Mouse (Mus musculus): ENCODE measurements around the gene Pitx3. TPM values are rescaled to one million over a fixed set of nuclear protein-coding genes. Genes with fewer than 3 reads are reported as not detected.
"Not testable (repeated sequence)": the region's sequence is repeated elsewhere in the genome, so short reads cannot be mapped to it uniquely, and the experiment has no call there.

The Pitx3 gene
- total RNA-seq, 2 experiments from 2014 or later = 4.4 to 10.7 TPM

DNA sequence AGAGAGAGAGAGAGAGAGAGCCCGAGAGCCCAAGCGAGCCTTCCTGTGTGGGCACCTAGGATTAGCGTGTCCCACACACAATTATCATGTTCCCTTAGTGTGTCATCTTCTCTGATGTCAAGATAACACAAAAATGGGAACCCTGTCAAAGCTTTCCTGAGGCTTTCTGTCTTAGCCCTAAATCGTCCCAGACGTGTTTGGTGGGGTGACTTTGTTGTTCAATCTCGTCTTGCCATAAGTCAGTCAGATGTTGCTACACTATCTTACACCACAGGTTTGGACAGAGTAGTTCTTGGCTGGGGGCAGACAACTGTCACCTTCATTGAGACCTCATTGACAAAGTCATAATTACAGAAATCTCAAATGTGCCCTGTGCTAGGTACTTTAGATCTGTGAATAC, 15.5 kb downstream of the Pitx3 start:
- DNase-seq (ENCODE audit: low spot score) = no peak

DNA sequence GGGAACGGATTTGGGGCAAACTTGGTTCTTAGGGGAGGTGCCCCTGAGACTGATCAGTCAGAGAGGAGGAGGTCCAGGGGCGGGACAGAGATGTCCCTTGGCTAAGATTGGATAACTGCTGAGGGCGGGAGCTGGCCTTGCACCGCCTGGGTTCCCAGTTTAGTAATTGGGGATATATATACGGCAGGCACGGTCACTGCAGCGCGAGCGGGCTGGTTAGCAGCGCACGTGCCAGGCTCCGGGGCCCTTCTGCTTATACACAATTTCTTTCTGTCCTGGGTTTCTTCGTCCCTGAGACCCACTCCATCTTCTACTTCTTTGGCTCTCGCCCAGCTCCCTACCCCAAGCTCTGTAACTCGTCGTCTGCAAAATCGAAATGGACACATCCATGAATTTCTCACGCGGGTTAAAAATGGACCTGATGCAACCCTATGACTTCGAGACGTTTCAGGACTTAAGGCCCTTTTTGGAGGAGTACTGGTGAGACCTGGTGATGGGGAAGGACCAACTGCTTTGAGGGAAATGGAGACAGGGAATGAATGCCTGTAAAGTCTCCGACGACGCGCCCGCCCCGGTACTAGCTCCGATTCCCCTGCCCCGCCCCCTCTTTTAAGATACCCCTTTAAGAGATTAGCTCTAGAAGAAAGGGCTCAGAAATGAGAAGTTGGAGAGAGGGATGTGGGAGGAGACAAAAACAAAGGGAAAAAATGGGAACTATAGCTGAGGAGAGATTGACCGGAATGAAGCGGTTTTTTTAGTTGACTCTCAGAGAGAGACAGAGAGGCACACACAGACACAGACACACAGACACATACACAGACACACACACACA, 16.2 kb downstream of the Pitx3 start, which contains the start of gene Elovl3:
Gene Elovl3 (plus strand): TSS at position 204 of the 832 bp plus-strand sequence.
- peak; percentile 43 for DNase-seq (ENCODE audit: low spot score)

DNA sequence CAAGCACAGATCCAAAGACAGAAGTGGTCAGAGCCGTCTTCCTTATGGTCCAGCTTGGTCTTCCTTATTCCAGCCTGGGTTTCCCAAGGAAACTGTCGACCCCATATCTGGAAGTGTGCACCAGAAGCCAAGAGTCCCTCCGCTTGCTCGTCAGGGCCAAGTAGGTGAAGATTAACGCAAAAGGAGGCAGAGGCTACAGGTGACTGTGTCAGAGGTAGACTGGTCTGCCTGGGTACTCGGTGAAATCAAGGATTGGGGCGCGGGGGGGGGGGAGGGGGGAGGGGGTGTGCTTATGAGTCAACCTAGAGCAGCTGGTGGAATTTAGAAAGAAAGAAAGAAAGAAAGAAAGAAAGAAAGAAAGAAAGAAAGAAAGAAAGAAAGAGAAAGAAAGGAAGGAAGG, 16.8 kb downstream of the Pitx3 start:
- DNase-seq (ENCODE audit: low spot score) = no peak

DNA sequence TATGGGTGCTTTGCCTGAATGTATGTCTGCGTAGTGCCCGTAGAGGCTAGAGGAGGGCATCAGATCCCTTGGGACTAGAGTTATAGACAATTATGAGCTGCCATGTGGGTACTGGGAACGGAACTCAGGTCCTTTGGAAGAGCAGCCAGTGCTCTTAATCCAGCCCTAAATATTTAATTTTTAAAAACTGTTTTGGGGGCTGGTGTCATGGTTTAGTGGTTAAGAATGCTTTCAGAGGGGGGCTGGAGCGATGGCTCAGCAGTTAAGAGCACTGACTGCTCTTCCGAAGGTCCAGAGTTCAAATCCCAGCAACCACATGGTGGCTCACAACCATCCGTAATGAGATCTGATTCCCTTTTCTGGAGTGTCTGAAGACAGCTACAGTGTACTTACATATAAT, 18.4 kb downstream of the Pitx3 start:
- DNase-seq (ENCODE audit: low spot score) = not testable (repeated sequence)

DNA sequence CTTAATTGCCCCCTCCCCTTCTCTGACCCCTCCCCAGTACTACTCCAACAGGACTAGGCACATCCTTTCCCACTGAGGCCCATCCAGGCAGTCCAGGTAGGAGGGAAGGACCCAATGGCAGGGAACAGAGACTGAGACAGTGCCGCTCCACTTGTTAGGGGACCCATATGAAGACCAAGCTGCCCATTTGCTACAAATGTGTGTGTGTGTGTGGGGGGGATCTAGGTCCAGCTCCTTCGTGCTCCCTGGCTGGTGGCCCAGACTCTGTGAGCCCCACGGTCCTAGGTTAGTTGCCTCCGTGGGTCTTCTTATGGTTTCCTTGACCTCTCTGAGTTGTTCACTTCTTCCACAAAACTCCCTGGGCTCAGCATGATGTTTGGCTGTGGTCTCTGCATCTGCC, 21.8 kb downstream of the Pitx3 start:
- no peak for DNase-seq (ENCODE audit: low spot score)

DNA sequence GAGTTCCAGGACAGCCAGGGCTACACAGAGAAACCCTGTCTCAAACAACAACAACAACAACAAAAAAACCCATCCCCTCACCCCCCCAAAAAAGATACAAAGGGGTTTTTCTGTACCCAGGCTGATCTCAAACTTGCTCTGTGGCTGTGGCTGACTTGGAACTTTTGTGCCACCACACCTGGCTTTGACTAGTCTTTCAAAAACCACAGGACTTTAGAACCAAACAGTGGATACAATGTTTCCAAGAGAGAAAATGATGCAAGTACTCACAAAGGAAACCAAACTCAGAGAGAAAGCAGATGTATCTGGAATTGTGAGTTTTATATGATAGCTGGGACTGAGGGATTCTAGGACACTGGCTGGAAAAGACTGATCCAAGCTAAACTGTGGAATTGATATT, 23.5 kb downstream of the Pitx3 start:
- no peak for DNase-seq (ENCODE audit: low spot score)

DNA sequence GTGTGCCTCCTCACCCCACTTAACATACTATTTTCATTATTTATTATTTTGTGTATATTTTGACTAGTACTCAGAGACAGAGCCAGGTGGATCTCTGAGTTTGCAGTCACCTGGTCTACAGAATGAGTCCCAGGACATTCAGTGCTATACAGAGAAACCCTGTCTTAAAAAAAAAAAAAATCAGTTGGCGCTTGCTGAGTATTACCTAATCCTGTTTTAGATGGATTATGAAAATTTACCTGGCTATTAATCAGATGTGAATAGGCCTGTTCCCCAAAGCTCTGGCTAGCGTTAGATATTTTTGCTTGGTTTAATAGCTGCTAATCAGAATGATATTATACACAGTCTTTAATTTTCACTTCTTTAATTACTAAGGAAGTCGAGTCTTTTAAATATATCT, 24.2 kb downstream of the Pitx3 start:
- no peak for DNase-seq (ENCODE audit: low spot score)

DNA sequence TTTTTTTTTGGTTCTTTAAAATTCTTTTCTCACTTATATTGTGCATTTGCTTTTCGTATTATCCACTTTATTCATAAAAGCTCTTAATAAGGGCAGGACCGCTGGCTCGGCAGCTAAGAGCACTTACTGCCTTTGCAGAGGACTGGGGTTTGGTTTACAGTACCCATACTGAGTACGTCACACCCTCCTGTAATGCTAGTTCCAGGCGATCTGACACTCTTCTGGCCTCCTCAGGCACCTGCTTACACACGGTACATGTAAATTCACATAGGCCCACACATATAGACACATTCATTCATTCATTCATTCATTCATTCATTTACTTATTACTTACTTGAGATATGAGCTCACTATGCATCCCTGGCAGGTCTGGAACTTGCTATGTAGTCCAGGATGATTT, 27.3 kb downstream of the Pitx3 start:
- DNase-seq (ENCODE audit: low spot score) = no peak

DNA sequence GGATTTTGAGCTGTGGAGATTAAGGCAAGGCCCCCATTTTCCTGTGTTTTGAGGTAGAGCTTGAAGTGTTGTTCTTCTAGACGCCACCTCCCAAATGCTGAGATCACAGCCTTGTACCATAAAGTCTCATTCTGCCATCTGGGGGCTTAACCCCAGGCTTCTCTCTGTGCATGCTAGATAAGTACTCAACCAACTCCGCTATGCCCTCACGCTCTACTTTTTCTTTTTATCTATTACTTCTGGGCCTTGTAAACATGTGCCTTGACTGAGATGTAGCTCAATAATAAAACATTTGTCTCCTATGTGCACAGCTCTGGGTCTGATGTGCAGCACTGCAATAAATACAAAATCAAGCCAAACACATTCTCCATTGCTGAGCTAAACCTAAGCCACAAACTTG, 28.7 kb downstream of the Pitx3 start:
- DNase-seq (ENCODE audit: low spot score) = no peak

DNA sequence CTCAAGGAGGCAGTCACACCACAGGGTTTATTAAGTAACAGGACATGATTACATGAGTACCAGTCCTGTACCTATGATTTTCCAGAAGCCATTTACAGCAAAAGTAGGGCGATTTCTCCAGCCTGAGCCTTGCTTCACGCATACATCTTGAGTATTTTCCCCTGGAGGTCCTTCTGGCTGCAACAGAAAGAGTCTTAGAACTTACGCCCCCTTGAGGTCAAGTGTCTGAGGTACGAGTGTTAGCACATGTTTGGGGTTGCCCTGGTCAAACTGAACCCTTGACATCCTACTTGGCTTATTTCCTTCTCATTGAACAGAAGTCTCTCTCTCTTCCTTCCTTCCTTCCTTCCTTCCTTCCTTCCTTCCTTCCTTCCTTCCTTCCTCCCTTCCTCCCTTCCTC, 33.5 kb downstream of the Pitx3 start:
- no peak for DNase-seq (ENCODE audit: low spot score)

DNA sequence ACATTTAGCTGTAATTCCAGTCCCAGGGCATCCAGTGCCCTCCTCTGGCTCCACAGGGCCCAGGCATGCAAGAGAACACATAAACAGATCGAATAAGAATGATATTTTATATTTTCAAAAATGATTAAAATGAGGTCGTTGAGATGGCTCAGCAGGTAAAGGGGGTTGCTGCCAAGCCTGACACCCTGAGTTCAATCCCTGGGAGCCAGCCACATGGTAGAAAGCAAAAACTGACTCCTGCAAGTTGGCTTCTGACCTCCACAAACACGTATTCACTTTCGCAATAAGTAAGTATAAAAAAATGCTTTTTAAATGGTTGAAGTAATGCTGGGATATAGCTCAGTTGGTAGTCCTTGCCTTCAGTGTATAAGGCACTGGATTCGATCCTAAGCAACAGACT, 37.3 kb downstream of the Pitx3 start:
- no peak for DNase-seq (ENCODE audit: low spot score)

DNA sequence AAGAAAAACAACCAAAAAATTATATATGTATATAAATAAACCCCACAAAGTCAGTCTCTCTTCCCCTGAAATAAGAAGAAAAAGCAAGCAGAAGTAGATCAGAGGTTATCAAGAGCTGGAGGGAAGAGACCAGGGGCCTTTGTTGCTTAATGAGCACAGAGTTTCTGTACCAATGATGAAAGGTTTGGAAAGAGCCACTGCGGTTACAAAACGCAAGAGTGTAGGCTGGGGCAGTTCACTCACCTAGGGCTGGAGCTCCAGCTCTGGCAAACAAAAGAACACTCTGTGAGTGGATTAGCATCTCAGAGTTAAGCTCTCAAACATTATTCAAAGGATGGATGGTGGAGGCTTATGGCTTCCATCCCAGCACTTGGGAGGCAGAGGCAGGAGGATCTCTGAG, 37.9 kb downstream of the Pitx3 start:
- DNase-seq (ENCODE audit: low spot score) = no peak

DNA sequence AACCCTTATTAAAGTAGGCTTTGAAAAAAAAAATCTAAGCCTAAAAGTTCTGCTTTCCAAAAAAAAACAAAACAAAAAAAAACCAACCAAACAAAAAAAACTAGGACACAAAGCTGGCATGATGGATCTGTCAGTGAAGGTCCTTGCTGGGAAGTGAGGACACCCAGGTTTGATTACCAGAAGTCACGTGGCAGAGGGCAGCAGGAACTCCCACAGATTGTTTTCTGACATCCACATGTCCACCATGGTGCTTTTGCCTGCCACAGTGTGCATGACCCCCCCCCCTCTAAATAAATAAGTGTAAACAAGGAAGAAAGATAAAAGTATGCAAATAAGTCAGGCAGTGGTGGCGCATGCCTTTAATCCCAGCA, 44.0 kb downstream of the Pitx3 start:
- no peak for DNase-seq (ENCODE audit: low spot score)

DNA sequence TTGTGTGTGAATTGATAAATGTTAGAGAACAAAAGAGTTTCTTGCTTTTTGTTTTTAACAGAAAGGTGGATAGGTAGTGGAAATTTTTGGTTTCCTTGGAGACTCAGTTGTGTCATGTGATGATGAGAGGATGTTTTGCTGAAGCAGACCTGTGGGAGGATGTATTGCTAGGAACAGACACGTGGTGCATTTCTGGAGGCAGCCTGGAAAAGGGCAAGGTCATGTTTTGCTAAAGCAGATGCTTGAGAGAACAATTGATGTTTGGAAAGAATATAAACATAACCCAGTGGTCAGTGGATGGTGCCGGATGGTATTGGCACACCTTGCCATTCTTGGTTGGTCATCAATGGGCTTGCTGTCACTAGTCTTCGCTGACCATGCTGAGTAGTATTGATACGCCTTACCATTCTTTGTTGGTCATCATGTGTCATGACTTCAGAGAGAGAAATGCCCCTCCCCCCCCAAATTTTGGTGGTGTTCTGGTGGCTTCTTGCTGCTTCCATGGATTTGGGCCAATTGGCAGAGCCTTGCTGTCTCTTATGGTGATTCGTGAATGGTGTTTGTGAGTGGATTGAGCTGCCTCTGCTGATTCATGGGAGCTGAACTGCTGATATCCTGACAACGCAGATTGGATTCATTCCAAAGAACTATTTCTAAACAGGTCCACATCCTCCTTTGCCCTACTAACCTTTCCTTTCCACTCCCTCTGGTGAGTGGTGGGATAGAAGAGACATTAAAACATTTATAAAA, 44.5 kb downstream of the Pitx3 start:
- DNase-seq (ENCODE audit: low spot score) = no peak

DNA sequence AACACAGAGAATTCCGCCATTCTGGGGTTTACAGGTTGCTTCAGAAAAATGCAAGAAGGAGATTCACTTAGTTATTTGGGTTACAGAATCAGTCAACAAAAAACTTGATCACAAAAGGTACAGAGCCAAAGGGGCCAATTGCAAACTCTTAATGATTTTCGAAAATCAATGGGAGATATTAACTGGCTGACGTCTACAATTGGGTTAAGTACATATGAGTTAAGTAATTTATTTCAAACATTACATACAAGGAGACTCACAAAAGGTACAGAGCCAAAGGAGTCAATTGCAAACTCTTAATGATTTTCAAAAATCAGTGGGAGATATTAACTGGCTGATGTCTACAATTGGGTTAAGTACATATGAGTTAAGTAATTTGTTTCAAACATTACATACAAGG, 48.6 kb downstream of the Pitx3 start:
- DNase-seq (ENCODE audit: low spot score) = no peak

DNA sequence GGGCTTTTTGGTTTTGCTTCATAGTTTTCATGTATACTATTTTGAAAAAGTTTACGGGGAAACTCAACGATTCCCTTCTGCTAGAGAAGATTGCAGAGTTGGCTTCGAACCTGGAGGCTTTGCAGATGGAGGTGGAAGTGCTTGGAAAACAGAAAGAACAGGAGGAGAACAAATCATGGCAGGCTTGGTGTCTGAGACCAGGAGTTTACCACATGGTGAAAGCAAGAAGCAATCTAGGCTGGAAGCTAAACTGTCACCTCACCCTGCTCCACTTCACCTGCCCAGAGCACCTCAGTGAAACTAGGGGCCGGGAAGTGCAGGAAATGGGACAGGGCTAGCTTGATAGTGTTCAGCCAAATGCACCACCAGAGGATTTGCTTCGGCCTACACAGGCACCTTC, 51.7 kb downstream of the Pitx3 start:
- DNase-seq (ENCODE audit: low spot score) = no peak

DNA sequence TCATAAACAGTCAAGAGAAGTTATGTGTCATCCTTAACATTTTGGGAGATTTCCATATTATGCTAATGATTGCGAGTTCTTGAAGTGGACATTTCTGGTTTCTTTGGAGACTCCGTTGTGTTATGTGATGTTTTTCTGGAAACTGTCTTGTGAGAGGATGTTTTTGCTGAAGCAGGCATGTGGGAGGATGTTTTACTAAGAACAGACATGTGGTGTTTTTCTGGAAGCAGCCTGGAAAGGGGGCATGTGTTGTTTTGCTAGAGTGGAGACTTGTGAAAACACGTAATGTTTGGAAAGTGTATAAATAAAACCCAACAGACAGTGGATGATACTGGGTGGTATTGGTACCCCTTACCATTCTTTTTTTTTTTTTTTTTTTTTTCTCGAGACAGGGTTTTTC, 52.8 kb downstream of the Pitx3 start:
- no peak for DNase-seq (ENCODE audit: low spot score)

DNA sequence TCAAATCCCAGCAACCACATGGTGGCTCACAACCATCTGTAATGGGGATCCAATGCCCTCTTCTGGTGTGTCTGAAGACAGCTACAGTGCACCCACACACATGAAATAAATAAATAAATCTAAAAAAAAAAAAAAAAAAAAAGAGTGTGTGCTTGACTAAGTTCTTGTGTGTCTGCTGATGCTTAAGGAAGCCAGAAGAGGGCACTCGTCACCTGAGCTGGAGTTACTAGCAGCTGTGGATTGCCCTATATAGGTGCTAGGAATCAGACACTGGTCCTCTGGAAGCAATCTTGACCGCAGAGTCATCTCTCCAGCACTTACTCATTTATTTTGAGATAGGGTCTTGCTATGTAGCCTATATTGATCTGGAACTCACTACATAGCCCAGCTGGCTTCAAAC, 54.0 kb downstream of the Pitx3 start:
- DNase-seq (ENCODE audit: low spot score) = no peak

DNA sequence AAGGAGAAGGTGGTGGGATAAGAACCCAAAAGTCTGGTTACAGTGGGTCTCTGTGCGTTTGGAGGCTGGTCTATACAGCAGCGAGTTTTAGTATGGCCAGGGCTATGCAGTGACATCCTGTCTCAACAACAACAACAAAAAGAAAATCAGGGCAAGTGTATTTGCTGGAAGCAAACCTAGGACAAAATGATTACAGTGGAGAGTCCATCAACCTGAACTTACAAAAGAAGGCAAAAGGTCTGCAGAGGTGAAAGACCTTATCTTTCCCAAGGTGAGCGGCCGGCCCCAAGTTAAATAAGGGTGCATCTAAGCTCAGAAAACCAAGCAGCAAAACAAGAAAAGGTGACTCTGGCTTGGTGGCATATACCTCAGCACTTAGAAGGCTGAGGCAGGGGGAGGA, 56.5 kb downstream of the Pitx3 start:
- no peak for DNase-seq (ENCODE audit: low spot score)

DNA sequence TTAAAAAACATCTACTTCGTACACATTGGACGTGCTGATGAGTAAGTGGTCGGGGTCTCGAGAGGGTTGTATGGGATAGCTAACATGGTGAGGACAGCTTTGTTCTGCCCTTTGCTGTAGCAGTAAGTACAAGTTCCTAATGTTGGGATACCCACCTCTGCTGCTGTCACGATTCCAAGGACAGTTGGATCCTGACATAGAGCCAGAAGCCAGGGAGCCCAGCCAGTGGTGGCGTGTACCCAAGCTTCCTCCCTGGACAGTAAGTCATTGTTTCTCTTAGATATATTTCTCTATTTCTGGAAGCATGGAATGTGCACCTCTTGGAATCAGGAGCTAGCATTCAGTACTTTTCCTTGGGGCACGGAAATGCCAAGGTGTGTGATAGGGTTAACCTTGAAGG, 60.3 kb downstream of the Pitx3 start:
- DNase-seq (ENCODE audit: low spot score) = peak; percentile 38

DNA sequence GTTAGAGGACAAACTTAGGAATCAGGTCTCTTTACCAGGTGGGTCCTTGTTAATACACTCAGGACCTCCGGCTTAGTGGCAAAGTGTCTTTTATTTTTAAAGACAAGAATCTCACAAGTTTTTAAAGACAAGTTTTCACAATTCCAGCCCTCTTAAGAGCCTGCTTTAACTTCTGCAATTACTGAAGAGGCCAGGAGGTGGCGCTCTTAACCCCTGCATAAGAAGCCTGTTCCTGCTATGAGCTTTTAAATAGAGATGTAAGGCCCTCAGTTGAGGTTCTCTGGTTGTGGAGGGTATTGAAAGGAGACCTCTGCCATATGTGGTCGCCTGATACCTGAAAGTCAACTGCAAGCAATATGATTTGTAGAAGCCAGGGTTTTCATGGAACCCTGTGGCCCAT, 61.8 kb downstream of the Pitx3 start:
- DNase-seq (ENCODE audit: low spot score) = peak; percentile 24

Data from gastrocnemius, adult 18-20 months (tissue).